Mouse (Mus musculus): ENCODE measurements around the gene Mdfic.
"Not testable (repeated sequence)": the region's sequence is repeated elsewhere in the genome, so short reads cannot be mapped to it uniquely, and the experiment has no call there.

Gene Mdfic

GRCm38 (mm10) chr6:15720461-15720817 is at the start of gene Mdfic:
Gene Mdfic (plus strand): TSS chr6:15720661.
- DNase-seq: peak; percentile 81

- no peak for DNase-seq
These were observed 49.1 kb upstream of the Mdfic start for GRCm38 (mm10) chr6:15671364-15671763.

- DNase-seq: no peak
These were observed 10.4 kb upstream of the Mdfic start for GRCm38 (mm10) chr6:15710080-15710479.

- DNase-seq: no peak
These were observed 9.8 kb upstream of the Mdfic start for GRCm38 (mm10) chr6:15710706-15711105.

- no peak for DNase-seq
These were observed 7.5 kb upstream of the Mdfic start for GRCm38 (mm10) chr6:15712860-15713385.

GRCm38 (mm10) chr6:15714036-15714435 is 6.4 kb upstream of the Mdfic start:
- not testable (repeated sequence) for DNase-seq

GRCm38 (mm10) chr6:15714996-15715844 is 5.2 kb upstream of the Mdfic start:
- no peak for DNase-seq

GRCm38 (mm10) chr6:15719919-15720318 is 542 bp upstream of the Mdfic start:
- DNase-seq: no peak

GRCm38 (mm10) chr6:15720818-15721715 is 606 bp downstream of the Mdfic start:
- peak; percentile 73 for DNase-seq

GRCm38 (mm10) chr6:15721716-15722031 is 1.2 kb downstream of the Mdfic start:
- DNase-seq: no peak

GRCm38 (mm10) chr6:15722631-15723030 is 2.2 kb downstream of the Mdfic start:
- DNase-seq: not testable (repeated sequence)

GRCm38 (mm10) chr6:15724304-15724703 is 3.8 kb downstream of the Mdfic start:
- DNase-seq: no peak

GRCm38 (mm10) chr6:15726422-15726821 is 6.0 kb downstream of the Mdfic start:
- DNase-seq: no peak

GRCm38 (mm10) chr6:15727681-15728410 is 7.4 kb downstream of the Mdfic start:
- DNase-seq: no peak

GRCm38 (mm10) chr6:15728844-15729577 is 8.6 kb downstream of the Mdfic start:
- DNase-seq: no peak

- no peak for DNase-seq
These were observed 9.8 kb downstream of the Mdfic start for GRCm38 (mm10) chr6:15730258-15730657.

- DNase-seq: no peak
These were observed 10.2 kb downstream of the Mdfic start for GRCm38 (mm10) chr6:15730666-15731065.

- DNase-seq: peak; percentile 53
These were observed 11.0 kb downstream of the Mdfic start for GRCm38 (mm10) chr6:15731452-15731851.

GRCm38 (mm10) chr6:15737312-15737911 is 17.0 kb downstream of the Mdfic start:
- DNase-seq: no peak

GRCm38 (mm10) chr6:15738331-15738943 is 18.0 kb downstream of the Mdfic start:
- no peak for DNase-seq

GRCm38 (mm10) chr6:15739132-15739531 is 18.7 kb downstream of the Mdfic start:
- DNase-seq: no peak

All from lung, postnatal 14 days (tissue).